Mouse (Mus musculus) liver, adult (tissue): Measurements from ENCODE around the gene Dctn2.
A peak's percentile ranks its signal among the peaks of the same experiment; 100 is the strongest.

Source experiments
- GATA4 ChIP-seq: IDR thresholded peaks from 2 replicates; pipeline ENCODE4 v1.6.1; 2014; ENCODE audit warnings: mild to moderate bottlenecking, low read length; ENCODE audit not compliant: insufficient replicate concordance

Gene Dctn2

GRCm38 (mm10) chr10:127266112-127267091 lies at the start of gene Dctn2:
Gene Dctn2, plus strand, starts transcription at chr10:127266368.
- TF ChIP-seq GATA4, result peak; percentile 84; the same call in 1 of the 2 replicates

DNA sequence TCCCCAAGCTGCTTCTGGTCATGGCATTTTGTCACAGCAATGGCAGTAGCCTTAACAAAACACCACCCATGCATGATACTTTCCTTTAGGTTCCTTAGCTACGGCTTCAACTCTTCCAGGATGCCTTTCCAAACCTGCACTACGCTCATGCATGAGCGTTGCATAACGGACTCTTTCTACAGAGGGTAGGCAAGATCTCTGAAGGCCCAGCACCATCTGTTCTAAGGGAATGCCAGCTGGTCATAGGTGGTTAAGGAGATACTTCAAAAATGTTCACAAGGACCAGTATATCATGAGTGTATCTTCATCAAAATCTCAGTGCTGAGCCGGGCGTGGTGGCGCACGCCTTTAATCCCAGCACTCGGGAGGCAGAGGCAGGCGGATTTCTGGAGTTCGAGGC lies 49.7 kb upstream of the Dctn2 start:
- no peak for TF ChIP-seq GATA4

DNA sequence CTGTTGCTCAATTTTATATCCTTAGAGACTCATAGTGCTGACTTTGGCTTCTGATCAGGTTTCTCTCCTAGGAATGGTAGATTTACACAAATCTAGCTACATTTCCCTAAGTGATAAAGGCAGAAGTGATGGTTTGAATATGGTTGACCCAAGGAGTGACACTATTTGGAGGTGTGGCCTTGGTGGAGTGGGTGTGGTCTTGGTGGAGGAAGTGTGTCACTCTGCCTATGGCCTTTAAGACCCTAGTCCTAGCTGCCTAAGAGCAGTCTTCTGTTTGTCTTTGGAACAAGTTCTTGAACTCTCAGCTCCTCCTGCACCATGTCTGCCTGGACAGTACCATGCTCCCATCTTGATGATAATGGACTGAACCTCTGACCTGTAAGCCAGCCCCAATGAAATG lies 49.0 kb upstream of the Dctn2 start:
- no peak for TF ChIP-seq GATA4

DNA sequence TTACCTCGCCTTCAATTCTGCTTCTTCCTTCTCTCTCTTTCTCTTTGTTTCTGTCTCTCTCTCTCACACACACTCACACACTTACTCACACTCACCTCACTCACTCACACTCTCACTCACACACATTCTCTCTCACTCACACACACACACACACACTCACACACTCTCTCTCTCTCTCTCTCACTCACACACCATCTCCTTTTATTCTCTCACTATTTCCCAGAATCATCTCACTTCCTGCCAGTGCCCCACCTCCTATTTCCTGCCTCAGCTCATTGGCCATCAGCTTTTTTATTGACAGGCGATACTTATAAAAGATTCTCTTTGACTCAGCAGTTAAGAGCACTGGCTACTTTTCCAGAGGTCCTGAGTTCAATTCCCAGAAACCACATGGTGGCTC lies 47.8 kb upstream of the Dctn2 start:
- TF ChIP-seq GATA4, result no peak

DNA sequence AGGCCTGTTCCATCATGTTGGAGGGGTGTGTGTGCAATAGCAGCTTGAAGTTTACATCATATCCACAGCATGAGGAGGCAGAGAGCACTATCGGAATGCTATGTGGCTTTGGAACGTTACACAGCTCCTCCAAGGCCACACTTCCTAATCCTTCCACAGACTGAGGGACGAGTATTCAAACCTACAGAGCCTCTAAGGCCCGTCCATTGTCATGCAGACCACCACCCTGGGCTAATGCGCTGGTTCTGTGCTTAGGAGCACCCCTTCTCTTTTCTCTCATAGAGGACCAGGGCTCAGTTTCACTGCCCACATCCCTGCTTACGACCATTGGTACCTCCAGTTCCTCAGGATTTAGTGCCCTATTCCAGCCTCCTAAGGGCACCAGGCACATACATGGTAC lies 41.0 kb upstream of the Dctn2 start:
- no peak for TF ChIP-seq GATA4

- no peak for TF ChIP-seq GATA4
Measured at GRCm38 (mm10) chr10:127225732-127226131, 40.4 kb upstream of the Dctn2 start.

DNA sequence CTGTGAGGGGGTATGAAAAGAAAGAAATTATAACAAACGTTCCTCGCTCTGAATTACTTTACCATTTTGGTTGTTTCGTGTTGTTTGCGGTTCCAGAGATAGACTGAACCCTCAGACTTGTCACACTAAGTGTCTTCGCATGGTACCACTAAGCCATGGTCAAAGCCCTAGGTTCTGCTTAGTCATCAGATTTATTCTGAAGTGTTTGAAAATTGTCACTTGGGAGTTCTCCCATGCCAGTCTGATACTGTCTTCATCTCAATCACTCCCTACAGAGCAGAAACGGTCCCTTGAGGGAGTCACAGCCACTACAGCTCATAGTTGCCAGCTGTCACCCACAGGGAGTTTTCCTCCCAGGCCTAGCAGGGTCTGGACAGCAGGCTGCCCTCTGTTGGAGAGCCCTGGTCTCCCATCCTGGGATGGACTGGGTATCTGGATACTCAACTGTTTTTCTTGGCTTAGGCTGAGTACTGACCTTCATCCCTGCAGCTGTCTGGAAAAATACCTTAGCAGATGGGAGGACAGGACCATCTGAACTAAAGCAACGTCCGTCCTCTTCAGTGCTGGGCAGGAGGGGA lies 39.8 kb upstream of the Dctn2 start:
- TF ChIP-seq GATA4, result no peak

- no peak for TF ChIP-seq GATA4
Measured at GRCm38 (mm10) chr10:127227163-127227562, 39.0 kb upstream of the Dctn2 start.

DNA sequence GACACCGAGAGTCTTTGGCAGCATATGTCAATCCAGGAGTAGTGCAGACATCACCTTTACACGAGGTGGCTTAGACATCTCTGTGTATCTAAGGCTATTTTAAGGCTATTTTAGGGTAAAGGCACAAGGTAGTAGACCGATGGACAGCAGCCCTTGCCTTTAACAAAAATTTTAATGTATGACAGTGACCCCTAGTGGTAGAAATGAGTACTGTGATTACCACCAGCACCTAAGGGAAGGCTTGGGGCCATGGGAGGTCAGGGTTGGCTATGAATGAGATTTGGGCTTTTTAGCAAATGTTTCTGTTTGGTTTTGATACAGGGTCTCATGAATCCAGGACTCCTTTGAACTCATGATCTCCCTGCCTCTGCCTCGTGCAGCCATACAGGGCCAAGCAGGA lies 37.3 kb upstream of the Dctn2 start:
- TF ChIP-seq GATA4, result no peak

DNA sequence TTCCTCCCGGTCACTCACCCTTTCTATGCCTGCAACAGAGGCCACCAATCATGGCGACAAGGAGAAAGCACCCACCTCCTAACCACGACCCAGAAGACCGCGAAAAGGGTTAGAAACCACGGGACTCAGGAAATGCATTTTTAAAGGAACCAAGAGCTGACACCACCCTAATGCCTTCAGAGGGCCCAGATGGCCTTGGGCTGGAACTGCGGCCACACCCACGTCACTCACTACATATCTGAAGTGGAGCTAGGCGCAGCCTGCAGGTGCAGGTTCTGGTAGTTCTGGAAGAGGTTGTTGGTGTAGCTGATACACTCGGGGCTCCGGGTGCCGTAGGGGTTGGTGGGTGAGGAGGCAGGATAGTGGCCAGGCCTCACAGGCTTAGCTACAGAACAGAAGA lies 35.5 kb upstream of the Dctn2 start:
- no peak for TF ChIP-seq GATA4

DNA sequence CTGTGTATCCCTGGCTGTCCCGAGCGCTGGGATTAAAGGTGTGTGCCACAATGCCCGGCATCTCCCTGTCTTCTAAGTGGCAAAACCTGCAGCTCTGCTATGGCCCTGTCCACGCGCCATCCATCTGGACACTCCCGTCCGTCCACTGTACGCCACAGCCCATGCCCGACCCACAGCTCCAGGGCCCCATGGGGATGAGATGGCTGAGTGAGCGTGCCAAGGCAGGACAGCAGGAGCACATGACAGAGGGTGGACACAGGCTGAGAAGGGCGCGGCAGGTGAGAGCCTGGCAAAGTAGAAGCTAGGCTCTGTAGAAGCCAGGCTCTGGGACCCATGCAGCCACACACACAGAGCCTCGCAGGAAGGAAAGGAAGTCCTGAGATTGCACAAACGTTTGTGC lies 34.4 kb upstream of the Dctn2 start:
- TF ChIP-seq GATA4, result no peak

DNA sequence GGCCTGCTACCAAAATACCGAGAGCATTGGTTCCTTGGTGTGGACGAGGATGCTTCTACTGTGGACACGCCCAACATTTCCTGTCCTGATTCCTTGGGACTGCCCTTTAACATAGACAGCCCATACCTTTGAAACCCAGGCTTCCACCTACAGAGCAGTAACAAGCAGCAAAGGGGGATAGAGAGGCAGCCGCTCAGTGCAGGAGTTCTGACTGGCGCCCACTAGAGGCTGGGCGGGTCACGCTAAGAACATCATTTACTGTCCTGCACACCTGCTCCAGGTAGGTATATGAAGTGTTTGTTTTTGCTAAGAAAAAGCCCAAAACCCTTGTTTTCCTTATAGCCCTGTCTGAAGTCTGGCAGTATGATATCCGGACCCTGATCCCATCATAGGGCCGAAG lies 33.0 kb upstream of the Dctn2 start:
- TF ChIP-seq GATA4, result no peak

- no peak for TF ChIP-seq GATA4
Measured at GRCm38 (mm10) chr10:127236541-127236940, 29.6 kb upstream of the Dctn2 start.

GRCm38 (mm10) chr10:127238241-127238824 lies 27.8 kb upstream of the Dctn2 start:
- TF ChIP-seq GATA4, result no peak

DNA sequence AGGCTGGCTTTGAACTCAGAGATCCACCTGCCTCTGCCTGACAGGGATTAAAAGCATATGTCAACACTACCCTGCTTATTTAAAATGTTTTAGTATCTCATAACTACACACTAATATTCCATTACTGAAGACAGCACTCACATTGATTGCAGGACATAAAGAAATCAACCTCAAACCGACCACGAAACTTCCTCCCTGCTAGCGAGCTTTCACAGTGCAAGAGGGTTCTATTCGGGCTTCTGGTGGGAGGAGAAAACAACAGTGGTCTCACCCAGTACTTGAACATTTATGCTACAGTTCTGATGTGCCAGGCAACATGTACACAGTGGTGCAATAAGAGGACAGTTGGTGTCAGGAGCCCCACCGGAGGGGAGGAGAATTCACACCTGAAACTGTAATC lies 15.4 kb upstream of the Dctn2 start:
- TF ChIP-seq GATA4, result no peak
